Mouse (Mus musculus) gastrocnemius, adult 8-10 months (tissue): Measurements from ENCODE around the gene F5. TPM values are rescaled to one million over a fixed set of nuclear protein-coding genes. Genes with fewer than 3 reads are reported as not detected.
A peak's percentile ranks its signal among the peaks of the same experiment; 100 is the strongest.

Experiments
- DNase-seq, 2 experiments: peaks; one replicate each; pipeline ENCODE4 v3.0.0; 2022; ENCODE audit warnings: low spot score in 2 of 2
- total RNA-seq, 4 experiments: library from RNA; stranded (reverse); gene quantifications; 2 replicates each; pipeline ENCODE4 v1.2.4; 2022

Gene F5
- total RNA-seq, 4 experiments from 2014 or later: 0.07 to 0.18 (median 0.13) TPM

DNA sequence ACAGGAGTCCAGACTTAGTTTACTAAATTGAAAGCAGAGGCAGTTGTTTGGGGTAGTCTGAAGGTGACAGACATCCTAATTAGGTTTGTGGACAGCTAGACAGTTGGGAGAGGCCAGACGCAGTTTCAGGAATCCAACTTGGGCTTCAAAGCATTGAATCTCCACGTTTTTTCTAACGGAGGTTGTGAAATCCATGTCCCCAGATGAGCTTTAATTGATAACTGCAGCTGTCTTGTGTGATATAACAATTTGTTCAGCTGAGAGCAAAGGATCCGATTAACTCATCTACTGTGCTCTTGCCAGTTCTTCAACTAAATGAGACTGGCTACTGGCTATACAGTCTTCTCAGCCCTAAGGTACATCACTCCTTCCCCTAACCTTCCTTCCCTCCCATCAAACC is 6.9 kb downstream of the F5 start:
- no peak for DNase-seq

DNA sequence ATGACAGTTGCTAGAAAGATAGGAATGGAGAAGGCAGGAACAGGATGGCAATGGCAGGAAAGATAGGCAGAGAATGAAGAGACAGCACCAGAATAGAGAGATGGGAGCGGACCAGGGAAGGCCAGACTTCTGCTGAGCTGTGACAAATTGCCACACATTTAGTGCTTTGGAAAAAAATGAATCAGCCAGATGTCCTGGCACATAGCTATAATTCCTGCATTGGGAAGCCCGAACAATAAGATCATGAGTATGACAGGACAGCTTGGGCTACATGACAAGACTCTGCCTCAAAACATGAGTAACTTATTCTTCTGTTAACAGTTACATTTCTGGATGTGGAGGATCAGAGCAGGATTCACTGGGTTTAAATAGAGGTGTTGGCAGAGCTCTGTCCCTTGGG is 8.1 kb downstream of the F5 start:
- no peak for DNase-seq

GRCm38 (mm10) chr1:164162745-164163144 is 11.1 kb downstream of the F5 start:
- DNase-seq: no peak

- DNase-seq: no peak
Observed at GRCm38 (mm10) chr1:164168818-164169217, 17.2 kb downstream of the F5 start.

DNA sequence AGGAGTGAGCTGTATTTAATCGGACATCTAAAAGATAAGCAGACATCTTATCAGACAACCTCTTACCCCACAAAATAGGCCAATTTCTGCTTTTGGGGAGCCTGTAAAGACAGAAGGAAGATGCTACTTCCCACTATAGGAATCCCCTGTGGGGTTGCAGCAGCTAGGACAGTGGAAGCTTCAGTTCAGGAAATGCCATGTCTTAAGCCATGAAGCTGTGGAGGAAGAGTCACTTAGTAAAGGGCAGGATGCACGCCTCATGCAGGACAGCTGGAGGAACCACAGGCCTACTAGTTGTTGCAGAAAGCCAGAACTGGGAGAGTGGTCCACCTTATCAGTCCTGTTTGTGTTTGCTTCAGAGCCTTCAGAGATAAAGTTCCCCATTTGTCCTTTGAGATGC is 18.8 kb downstream of the F5 start:
- DNase-seq: no peak

DNA sequence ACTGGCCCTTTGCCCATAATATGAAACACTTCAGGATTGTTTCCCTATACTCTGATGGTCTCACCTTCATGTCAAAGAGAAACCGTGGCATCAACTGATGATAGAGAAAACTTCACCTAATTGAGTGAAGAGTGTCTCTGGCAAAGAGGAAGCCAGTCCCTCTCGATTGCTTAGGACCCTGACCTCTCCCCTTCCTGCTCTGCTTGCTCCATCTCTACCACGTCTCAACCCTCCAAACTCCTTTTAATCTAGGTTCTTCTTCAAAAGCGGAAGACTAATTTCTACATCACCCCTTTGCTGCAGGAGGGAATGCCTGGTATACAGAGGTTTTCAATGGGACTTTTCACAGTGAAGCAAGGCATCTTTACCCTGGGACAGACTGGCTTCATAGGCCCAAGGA is 21.5 kb downstream of the F5 start:
- no peak for DNase-seq

DNA sequence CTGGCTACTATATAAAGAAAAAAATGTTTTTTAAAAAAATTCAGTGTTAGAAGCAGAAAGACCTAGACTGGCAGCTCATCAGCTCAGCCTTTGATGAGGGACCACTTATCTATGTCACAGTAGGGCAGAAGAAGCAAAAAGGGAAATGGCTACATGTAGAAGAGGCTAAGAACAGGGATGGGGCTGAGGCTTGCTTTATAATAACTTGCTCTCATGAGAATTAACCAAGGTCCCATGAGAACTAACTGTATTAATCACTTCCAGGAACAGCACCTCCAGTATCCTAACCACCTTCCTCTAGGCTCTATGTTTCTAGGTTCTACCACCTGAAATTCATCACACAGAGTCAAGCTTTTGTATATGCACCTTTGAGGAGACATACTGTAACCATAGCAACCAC is 25.2 kb downstream of the F5 start:
- DNase-seq: no peak

DNA sequence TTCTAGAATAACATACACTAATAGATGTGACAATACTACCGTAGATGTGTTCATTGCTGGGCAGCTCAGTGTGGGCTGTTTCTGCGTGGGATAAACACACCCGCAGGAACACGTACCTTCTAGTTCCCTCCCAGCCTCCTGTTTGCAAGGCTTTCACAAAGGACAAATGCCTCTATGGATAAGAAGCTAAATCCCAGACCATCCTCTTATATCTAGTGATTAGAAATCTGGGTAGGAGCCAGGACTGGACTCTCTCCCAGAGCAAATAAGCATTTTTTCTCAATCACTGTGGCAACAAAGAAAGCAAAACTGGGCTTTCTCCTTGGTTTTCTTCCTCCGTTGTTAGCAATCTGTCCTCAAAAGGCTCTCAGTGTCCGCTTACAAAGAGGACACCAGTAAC is 26.8 kb downstream of the F5 start:
- DNase-seq: no peak

DNA sequence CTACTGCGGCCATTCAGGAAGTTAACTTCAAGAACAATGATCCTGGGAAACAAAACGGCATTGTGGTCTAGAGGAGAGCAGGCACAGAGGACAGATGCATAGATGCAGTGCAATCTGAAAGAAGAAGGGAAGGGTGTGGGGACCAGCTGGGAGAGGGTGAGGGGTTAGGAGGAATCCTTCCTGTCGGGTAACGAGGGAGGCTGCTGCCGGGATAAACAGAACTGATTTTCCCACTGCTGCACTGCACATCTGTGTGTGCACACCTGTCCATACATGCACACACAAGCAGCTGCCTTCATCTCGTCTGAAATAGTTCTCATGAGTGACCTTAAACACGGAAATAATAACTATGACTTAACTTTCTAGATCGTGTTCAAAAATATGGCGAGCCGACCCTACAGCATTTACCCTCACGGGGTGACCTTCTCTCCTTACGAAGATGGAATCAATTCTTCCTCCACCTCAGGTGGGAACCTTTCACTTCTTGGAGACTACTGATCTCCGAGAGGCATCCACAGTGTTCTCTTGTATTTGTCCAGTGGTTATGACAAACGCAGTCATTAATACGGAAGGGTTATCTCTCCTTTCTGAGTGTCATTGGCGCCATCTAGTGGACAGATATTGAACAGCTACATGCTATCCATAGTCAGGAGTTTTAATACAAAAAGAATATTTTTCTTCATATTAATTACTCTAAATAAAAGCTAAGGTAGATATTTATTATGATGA is 32.7 kb downstream of the F5 start:
- peak in 1 of 2 experiments; percentile 15 for DNase-seq

DNA sequence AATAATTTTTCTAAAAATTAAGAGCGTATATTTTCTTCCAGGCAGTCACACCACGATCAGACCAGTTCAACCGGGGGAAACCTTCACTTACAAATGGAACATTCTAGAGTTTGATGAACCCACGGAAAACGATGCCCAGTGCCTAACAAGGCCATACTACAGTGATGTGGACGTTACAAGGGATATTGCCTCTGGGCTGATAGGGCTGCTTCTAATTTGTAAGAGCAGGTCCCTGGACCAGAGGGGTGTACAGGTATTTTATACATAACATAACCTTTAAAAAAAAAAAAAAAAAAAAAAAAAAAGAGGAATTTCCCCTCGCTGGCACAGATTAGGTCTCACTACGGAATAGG is 33.2 kb downstream of the F5 start:
- DNase-seq: no peak

DNA sequence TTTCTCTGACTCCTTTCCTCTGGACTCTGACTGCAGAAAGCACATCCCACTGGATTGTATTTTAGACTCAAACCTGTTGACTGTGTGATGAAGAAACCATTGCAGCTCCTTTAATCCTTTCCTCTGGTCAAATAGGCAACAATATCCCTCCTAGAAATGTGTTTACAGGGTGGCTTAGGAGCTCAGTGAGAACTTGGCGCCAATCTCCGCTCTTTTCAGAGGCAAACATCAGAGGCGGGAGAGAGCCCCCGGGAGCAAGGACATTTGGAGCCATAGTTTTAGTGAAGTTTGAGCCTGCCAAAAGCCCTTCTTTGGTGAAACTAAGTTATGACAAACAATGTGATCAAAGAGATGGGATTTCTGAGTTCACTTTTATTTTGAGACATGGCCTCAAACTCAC is 33.7 kb downstream of the F5 start:
- no peak for DNase-seq

DNA sequence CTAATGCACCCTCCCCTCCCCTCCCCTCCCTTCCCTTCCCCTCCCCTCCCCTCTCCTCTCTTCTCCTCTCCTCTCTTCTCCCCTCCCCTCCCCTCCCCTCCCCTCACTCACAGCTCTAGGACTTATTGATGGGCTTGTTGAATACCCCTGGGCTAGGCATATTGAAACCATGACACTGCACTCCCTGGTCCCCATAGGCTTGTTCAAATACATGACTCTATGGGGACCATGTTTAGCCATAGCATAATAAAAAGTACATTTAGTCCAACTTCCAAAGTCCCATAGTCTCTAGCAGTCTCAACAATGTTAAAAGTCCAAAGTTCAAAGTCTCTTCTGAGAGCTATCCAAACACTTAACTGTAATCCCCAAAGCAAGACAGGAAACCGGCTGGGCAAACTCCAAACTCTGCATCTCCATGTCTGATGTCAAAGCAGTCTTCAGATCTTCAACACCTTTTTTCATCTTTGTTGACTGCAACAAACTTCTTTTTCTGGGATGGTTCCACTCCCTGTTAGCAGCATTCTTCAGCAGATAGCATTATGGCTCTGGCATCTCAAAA is 35.4 kb downstream of the F5 start:
- no peak for DNase-seq

- DNase-seq: no peak
Observed at GRCm38 (mm10) chr1:164199551-164199950, 47.9 kb downstream of the F5 start.

DNA sequence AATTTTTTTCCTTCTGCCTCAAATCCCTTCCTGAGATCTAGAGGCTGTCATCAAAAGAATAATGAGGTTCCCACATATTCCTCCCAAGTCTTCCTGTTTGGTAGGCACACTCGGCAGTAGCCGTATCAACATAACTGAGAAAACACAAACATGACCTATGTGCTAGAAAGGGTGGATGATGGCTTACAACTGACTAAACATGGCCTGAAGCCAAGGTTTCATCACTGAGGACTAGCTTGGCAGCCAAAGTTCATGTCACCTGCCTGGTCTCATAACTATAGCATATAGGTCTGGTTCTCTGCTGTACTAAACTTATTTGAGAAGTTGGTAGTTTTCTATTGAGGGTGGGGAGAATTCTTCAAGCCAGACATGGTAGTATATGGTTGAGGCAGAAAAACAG is 56.8 kb downstream of the F5 start:
- no peak for DNase-seq

DNA sequence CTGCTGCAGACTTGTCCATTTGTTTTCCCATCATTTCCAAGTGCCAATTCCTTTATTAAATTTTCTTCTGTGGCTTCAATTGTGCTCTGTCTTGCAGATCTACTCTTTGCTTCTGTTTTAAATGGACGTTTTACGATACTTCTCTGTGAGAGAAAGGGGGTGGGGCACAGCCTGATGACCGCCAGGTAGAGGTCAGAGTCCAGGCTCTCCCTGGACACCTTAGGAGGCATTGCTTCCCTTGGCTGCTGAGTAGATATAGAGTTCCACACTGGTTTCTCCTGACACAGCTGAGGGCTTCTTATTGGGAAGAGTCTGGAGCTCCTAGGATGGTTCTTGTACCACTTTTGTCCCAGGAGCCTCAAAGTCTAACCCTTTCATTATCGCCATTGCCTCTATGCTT is 59.3 kb downstream of the F5 start:
- no peak for DNase-seq

DNA sequence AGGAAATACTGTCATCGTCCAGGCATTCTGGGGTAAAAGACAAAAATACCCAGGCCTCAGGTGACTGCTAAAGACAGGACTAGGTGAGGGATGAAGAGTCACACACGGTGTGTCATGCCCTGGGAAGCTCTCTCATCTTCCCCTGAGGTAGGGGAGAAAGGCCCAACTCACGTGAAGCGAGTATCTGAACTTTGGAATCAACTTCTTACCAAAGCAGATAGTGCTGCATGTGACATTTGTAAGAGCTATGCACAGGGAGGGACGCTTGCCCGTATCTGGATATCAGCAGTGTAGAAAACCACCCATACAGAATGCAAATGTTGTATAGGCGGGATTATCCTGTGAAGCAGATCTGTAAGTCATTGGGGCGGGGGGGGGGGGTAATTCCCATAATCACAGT is 61.0 kb downstream of the F5 start:
- no peak for DNase-seq

DNA sequence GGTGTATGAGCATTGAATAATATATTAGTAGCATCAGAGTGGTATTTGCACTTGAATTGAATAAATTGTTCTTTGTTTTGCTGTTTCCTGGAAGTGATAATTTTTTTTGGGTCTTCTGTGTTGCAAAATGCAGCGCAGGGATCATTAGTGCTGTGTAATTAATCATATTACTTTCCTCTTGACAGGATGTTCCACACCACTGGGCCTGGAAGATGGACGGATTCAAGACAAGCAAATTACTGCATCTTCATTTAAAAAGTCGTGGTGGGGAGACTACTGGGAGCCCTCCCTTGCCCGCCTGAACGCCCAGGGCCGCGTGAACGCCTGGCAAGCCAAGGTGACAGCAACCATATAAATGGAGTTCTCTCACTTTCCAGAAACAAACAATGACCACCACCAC is 62.6 kb downstream of the F5 start:
- no peak for DNase-seq

GRCm38 (mm10) chr1:164215097-164215496 is 63.5 kb downstream of the F5 start:
- no peak for DNase-seq

DNA sequence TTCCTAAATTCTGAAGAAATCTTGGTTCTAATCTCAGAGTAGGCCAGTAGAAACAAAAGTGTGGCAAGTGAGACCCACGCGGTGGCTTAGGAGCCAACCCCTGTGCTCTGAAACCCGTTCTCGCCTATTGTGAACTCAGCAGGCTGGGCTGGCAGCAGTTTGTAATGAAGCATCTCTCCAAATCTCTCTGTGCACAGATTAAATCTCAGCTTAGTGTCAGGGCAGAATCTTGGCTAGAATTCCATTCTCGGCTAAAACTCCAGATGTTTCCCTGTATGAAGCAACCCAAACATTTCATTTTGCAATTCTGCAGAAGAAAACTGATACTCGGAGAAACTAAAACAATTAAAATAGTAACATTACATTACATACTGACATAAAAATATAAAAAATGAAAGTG is 63.9 kb downstream of the F5 start:
- DNase-seq: no peak

- DNase-seq: no peak
Observed at GRCm38 (mm10) chr1:164217791-164218685, 66.4 kb downstream of the F5 start.

DNA sequence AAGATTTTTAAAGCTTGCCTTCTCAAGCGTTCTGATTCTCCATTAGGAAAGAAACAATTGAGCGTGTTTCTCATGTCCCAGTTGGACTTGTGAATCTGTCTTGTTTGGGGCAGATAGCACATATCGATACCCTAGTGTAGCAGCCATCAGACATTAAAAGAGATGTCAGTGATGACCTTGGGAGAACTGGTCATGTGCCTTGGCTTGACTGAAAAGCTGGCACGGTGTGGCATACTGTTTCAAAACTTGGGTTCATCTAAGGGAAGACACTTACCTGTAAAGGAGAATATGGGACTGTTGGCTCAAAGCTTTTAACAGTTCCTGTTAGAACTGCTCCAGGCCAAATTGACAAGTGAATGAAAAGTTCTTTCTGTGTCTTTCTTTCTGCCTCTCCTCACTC is 68.6 kb downstream of the F5 start:
- DNase-seq: no peak

DNA sequence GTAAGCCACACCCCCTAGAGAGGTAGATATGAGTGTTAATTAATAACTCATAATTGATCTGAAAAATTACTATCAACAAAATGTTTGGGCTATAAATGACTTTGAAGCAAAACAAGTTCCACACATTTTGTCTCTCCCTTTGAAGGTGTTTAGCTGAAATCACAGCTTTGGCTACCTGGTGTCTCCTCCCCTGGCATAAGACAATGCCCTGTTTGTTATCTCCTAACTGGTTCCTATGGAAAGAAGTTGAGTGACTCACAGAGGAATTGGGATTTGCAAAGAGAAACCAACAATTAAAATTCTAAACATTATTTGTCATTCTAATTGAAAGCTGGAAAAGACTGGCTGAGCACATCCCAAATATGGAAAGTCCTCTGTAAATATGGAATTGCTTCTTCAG is 71.5 kb downstream of the F5 start:
- no peak for DNase-seq
